Comparison of ENCODE assay signal across 10 mouse cellular contexts in the genomic region with DNA sequence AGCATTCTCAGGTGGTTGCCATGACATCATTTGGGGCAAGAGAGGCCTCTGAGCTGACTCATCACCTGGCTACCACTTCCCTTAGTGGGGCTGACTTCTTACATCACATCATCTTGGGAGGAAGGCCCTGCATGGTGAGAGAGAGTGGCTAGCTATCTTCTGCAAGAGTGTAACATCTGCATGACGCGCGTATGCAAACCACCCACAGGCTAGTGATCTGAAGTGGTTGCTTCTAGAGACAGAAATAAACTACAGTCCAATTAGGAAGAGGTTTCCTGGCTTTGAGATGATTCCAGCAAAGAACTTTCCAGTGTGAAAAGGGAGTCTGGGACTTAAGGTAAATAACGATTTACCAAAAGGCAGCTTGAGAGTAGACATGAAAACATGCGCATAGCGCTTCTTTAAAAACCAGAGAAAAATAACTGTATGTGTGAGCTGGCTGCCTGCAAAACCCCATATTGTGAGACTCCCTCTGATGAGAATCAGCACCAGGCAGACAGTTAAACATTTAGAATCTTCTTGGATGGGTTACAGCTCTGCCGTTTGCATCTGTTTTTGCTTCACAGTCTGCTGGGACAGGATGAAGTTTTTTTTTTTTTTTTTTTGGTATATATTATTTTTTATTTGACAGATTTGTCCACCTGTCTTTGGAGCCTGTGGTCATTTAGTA.
A peak's percentile ranks its signal among the peaks of the same experiment; 100 is the strongest.
DNase-seq lines count a peak whose midpoint lies in the region.
"Had no signal": no experiment of that assay in that cellular context is flagged by ENCODE, and none has a peak within 500 bp of the region (broad histone marks: within the 10 kb centered on the region; RNA-seq: fewer than 3 reads in every experiment).

No protein-coding gene starts in this region.

- peak; percentile 45 for DNase-seq in left cerebral cortex, adult 11 months (ENCODE audit: low spot score)
- no peak for DNase-seq in left cerebral cortex, postnatal 4 days
- peak; percentile 82 for DNase-seq in brain, adult 2 months (ENCODE audit: low read depth, low spot score)
- DNase-seq in frontal cortex, postnatal 10 days (ENCODE audit: low spot score in 2 of 2) = peak; percentile 17 to 26
- peak; percentile 26 to 41 for DNase-seq in left cerebral cortex, postnatal 36 days (ENCODE audit: low spot score in 2 of 2)
- no peak for DNase-seq in cerebellum, adult 11 months
- DNase-seq in heart, postnatal 14 days = no peak
- DNase-seq: cerebellum, postnatal 25 days; midbrain, embryonic 14.5 days; thymus, postnatal 36 days had no signal

- intact Hi-C loops in left cerebral cortex, postnatal 4 days (cut with DNase I) = no loop called here
- intact Hi-C loops in left cerebral cortex, postnatal 36 days (cut with DNase I) = loop anchor here (5.0 kb wide), 1 partner anchor 50 kb away; no protein-coding TSS in a partner anchor
- intact Hi-C loops in heart, postnatal 14 days (cut with DNase I) = no loop called here

Comparison
In these comparisons a context has a peak if more than half of its experiments do, and no peak if none do; other contexts are left out.
1. DNase-seq: peak in left cerebral cortex, adult 11 months (single experiment), brain, adult 2 months (single experiment), frontal cortex, postnatal 10 days (2 of 2) and left cerebral cortex, postnatal 36 days (2 of 2); none in left cerebral cortex, postnatal 4 days (single experiment), cerebellum, adult 11 months (single experiment) and heart, postnatal 14 days (0 of 2).